Mouse (Mus musculus) heart, adult 9 months (tissue): ENCODE measurements around the gene Coro7.
"Not testable (repeated sequence)": the region's sequence is repeated elsewhere in the genome, so short reads cannot be mapped to it uniquely, and the experiment has no call there.

Source experiments
- DNase-seq, 2 experiments: peaks; one replicate each; pipeline ENCODE4 v3.0.0; 2022; ENCODE audit warnings: low spot score in 2 of 2

The Coro7 gene

DNA sequence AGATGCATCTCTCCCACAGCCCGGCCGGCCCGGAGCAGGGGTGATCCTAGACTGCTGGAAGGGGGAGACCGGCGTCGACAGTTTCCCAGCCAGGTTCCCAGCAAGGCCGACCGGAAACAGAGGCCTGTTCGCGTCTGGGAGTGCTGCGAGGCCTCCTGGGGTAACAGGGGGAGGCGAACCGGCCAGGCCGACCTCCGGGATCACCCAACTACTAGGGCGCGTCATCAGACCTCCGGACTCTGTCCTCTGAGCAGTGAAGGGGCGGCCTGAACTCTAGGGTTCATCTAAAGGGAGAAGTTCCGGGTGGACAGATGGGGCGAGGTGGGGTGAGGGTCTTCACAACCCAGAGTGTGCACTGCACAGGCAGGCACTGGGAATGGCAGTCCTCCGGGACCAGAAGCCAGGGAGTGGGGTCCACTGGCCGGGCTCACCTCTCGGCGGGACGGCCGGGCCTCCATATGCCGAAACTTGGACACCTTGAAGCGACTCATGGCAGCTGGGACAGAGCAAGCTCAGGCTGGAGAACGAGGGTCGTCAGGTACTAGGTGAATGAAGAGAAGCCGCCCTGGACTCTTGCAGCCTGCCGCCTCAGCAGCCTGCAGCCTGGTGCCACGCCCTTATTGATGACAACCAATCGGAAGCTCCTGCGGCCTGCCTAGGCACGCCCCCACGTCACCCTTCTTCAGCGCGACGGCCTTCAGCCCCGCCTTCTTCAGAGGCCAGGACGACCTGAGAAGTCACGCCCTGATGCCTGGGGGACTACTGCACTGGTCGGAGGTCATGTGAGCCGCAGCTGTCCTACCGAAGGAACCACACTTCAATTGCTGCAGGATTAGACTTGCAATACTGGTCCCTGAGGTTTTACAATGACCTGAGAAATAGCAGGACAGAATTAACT is at the start of gene Coro7:
Gene Coro7, minus strand, starts transcription at position 657 of the 898 bp plus-strand sequence.
- DNase-seq: peak; percentile 93 to 94

DNA sequence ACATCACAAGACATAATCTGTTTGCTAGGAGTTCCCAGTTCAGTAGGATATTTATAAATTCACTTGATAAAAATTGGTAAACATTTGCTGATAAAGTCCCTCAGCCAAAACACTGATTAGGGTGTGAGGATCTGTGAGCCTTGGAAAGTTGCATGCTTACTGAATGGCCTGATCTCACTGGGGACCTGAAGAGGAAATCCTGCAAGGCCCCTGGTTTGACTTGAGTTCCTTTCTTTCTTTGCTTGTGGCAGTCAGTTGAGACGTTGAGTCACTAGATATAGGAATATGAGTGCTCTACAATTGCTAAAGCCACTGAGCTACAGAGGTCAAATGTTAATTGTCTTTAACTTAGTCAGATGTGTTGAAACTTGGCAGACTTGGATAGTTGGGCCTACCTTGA is 48.4 kb upstream of the Coro7 start:
- peak in 1 of 2 experiments; percentile 40 for DNase-seq

DNA sequence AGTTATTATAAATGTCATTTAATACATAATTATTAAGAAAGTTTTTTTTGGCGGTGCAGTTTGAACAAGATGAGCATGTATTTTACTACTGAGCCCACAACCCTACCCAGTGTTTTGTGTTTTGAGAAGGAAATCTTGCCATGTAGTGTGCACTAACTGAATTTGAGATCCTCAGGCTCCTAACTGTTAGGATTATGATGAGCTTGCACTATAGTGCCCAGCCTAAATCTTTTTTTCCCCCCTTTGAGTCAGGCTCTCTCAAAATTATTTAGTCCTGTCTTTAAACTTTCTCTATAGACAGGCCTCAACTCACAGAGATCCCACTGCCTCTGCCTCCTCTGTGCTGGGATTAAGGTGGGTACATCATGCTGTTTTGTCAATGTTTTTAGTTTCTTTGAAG is 47.9 kb upstream of the Coro7 start:
- DNase-seq: no peak

- no peak for DNase-seq
These were observed 47.1 kb upstream of the Coro7 start for GRCm38 (mm10) chr16:4726528-4727128.

DNA sequence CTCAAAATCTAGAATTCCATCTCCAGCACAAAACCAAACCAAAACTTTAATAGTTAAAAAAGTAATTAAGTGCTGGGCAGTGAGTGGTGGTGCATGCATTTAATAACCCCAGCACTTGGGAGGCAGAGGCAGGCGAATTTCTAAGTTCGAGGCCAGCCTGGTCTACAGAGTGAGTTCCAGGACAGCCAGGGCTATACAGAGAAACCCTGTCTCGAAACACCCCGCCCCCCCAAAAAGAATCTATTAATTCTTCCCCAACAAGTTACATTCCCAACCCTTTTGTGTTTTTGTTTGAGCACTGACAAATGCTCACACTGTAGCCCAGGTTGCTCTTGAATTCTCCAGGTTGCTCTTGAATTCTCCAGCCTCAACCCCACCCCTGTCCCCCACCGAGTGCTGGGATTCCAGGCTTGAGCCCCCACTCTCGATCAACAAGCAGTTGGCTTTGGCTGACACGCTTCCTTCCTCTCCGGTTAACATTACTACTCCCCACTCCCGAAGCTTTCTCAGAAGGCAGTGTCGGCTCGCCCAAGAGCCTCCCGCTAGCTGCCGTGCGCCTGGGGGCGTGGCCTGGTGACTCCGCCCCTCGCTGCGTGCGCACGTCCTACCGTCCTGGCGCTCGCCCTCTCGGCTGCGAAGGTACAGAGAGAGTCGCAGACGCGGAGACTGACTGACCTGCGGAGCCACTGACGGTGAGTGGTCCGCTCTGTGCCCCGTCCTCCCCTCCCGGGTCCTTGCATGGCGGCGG is 46.4 kb upstream of the Coro7 start, which contains the start of gene Hmox2:
Gene Hmox2, plus strand, starts transcription at position 582 of the 748 bp plus-strand sequence.
- DNase-seq: peak; percentile 94 to 95

GRCm38 (mm10) chr16:4725266-4725665 is 45.7 kb upstream of the Coro7 start:
- no peak for DNase-seq

GRCm38 (mm10) chr16:4722915-4723209 is 43.3 kb upstream of the Coro7 start:
- no peak for DNase-seq

DNA sequence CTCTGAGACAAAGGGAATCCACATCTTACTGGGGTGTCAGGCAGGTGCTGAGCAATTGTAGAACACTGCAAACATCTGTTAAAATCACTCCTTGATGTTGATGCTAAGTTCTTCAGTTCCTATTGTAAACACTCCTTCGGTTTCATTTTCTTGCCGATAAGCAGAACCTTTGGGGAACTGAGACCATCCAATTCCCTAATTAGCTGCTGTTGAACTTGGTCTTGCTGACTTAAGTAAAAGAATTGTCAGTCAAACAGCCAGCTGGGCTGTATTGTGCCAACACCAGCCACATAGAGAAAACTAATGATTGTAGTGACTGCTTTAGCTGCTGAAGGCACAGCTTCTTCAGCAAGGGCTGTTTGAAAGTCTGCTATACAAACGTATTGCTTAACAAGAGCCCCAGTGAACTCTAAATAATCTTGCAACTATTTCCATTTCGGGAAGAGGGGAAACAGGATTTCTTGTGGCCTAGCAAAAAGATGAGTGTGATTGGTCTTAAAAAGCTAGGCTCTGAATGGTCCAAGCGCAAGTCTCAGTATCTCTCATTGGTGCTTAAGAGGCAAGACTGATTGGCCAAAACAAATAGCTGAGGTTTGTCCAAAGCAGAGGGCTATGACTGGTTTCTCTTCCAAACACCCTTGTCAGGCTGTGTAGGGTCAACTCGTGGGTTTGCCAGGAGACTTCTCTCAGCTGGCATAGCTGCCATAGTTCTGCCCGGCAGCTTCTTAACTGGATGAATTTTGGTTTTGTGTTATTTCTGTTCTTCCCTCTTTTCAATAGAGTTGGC is 42.7 kb upstream of the Coro7 start:
- peak in 1 of 2 experiments; percentile 47 for DNase-seq

- DNase-seq: peak; percentile 45 to 57
These were observed 39.4 kb upstream of the Coro7 start, which contains the start of gene Nmral1 for GRCm38 (mm10) chr16:4718753-4719518. Nmral1 (minus strand) TSS chr16:4719356.

- DNase-seq: no peak
These were observed 38.3 kb upstream of the Coro7 start for GRCm38 (mm10) chr16:4717866-4718265.

- peak; percentile 37 to 58 for DNase-seq
These were observed 34.5 kb upstream of the Coro7 start for GRCm38 (mm10) chr16:4713861-4714710.

DNA sequence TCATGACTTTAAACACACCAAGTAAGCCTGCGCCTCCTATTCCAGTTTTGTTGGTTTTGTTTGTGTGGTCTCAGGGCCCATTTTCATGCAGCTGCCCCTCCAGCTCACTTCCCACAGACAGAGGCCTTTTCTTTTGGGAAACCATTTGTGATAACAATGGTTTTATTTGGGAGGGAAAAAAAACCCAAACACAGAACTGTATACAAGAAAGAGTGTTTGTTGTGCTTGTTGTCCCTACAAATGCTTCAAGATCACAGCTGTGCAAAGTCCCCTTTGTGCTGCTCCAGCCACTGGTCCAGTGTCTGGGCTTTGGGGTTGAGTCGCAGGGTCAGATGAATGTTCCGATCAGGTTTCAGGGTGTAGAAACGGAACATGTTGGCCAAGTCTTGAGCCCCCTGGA is 31.6 kb upstream of the Coro7 start:
- no peak for DNase-seq

GRCm38 (mm10) chr16:4705541-4705940 is 26.0 kb upstream of the Coro7 start:
- no peak for DNase-seq

DNA sequence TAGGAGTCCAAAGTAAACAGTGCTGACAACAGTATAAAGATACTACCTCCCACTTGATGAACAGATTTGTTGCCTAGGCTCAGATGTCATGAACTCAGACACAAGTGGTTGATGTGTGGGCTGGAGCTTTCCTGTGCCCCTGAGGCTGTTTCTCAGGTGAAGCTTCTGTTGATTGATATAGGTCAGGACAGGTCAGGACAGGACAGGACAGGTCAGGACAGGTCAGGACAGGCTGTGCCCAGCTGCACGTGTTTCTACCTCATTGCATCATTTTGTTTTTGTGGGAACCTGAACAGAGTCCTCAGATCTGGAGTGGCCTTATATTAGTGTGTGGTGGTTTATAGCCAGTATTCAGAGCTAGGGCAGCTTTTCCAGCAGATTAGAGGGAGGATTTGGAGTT is 23.1 kb upstream of the Coro7 start:
- no peak for DNase-seq

DNA sequence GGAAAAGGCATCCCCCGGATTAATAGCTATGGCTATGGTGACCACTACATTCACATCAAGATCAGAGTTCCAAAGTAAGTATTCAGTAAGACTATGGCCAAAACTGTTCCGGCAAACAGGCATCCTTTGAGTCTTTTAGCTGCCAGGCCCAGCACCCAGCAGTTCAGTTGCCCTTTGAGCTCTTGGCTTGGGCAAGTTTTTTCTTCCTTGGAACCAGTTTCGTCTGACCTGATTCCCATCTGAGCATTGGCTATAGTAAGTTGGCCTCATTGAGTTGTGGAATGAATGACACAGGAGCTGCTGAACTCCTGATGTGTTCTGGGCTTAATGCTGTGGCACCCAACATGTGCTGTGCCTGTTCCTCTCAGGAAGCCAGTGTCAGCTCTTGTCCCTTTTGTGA is 21.6 kb upstream of the Coro7 start:
- DNase-seq: no peak

GRCm38 (mm10) chr16:4689371-4689770 is 9.8 kb upstream of the Coro7 start:
- DNase-seq: not testable (repeated sequence)

DNA sequence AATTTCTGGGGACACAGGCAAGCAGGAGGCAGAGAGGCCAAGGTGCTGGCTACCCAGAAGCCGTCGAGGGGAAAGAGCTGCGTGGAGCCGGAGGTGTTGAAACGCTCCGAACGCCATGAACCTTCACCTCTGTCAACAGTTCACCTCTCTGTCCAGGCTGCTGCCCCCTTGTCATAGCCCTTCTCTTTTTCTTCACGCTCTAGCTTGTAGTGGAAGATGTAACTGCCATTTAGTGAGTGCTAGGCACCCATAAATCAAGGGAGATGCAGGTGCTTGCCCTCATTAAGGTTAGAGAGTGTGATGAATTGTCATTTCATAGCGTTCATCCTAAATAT is 4.8 kb upstream of the Coro7 start:
- no peak for DNase-seq

- DNase-seq: peak; percentile 94 to 95
These were observed 4.2 kb upstream of the Coro7 start for GRCm38 (mm10) chr16:4683581-4684456.

DNA sequence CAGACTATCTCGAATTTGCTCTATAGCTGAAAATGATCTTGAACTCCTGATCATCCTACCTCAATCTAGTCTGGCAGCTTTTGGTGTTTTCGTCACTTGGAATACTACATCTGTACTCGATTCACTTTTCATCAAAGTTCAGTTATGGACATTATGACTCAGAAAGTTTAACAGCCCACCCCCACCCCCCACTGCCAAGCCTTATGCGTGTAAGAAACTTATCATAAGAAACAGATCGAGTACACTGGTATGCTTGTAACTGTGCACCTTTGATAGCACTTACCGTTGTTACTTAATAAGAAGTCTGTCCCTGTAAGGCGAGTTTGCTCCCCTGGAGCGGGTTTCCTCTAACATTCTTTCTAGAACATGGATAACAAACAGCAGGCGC is 3.6 kb upstream of the Coro7 start:
- no peak for DNase-seq
